Mouse (Mus musculus) cerebellum, adult (tissue): ENCODE measurements around the gene Ap1m1.

Experiments
- ATAC-seq: cut with Nextera tagmentation; 2 replicates; pipeline ENCODE4 v1.9.2; 2017; ENCODE audit warnings: mild to moderate bottlenecking, moderate library complexity, mixed read lengths; ENCODE audit not compliant: insufficient number of reproducible peaks, low FRiP score, low TSS enrichment

Ap1m1 gene

GRCm38 (mm10) chr8:72257171-72257901 lies 17.5 kb downstream of the Ap1m1 start:
- ATAC-seq, result no peak

GRCm38 (mm10) chr8:72257902-72258238 lies 18.1 kb downstream of the Ap1m1 start:
- ATAC-seq, result no peak

- ATAC-seq, result no peak
Measured at GRCm38 (mm10) chr8:72259862-72260261, 20.0 kb downstream of the Ap1m1 start.

- ATAC-seq, result no peak
Measured at GRCm38 (mm10) chr8:72260585-72260984, 20.8 kb downstream of the Ap1m1 start.

- no peak for ATAC-seq
Measured at GRCm38 (mm10) chr8:72261019-72261418, 21.2 kb downstream of the Ap1m1 start.

- ATAC-seq, result no peak
Measured at GRCm38 (mm10) chr8:72261431-72261830, 21.6 kb downstream of the Ap1m1 start.

- ATAC-seq, result no peak
Measured at GRCm38 (mm10) chr8:72261872-72262271, 22.1 kb downstream of the Ap1m1 start.

- no peak for ATAC-seq
Measured at GRCm38 (mm10) chr8:72262756-72263155, 22.9 kb downstream of the Ap1m1 start.

GRCm38 (mm10) chr8:72263451-72263850 lies 23.6 kb downstream of the Ap1m1 start:
- ATAC-seq, result no peak

GRCm38 (mm10) chr8:72265342-72265741 lies 25.5 kb downstream of the Ap1m1 start:
- ATAC-seq, result no peak

- ATAC-seq, result no peak
Measured at GRCm38 (mm10) chr8:72266671-72267070, 26.9 kb downstream of the Ap1m1 start.

GRCm38 (mm10) chr8:72267106-72267505 lies 27.3 kb downstream of the Ap1m1 start:
- no peak for ATAC-seq

- no peak for ATAC-seq
Measured at GRCm38 (mm10) chr8:72268356-72268755, 28.5 kb downstream of the Ap1m1 start.

GRCm38 (mm10) chr8:72270606-72271005 lies 30.8 kb downstream of the Ap1m1 start:
- no peak for ATAC-seq

GRCm38 (mm10) chr8:72271051-72271660 lies 31.3 kb downstream of the Ap1m1 start:
- ATAC-seq, result no peak

- ATAC-seq, result no peak
Measured at GRCm38 (mm10) chr8:72271691-72272090, 31.9 kb downstream of the Ap1m1 start.

- ATAC-seq, result no peak
Measured at GRCm38 (mm10) chr8:72272361-72272760, 32.5 kb downstream of the Ap1m1 start.

GRCm38 (mm10) chr8:72273111-72273770 lies 33.4 kb downstream of the Ap1m1 start:
- no peak for ATAC-seq

- ATAC-seq, result no peak
Measured at GRCm38 (mm10) chr8:72273807-72274206, 34.0 kb downstream of the Ap1m1 start.

GRCm38 (mm10) chr8:72277244-72277643 lies 37.4 kb downstream of the Ap1m1 start:
- no peak for ATAC-seq

- no peak for ATAC-seq
Measured at GRCm38 (mm10) chr8:72279151-72279550, 39.3 kb downstream of the Ap1m1 start.

- no peak for ATAC-seq
Measured at GRCm38 (mm10) chr8:72281634-72282033, 41.8 kb downstream of the Ap1m1 start.
